Mouse (Mus musculus) hindbrain, embryonic 12.5 days (tissue): ENCODE data around the gene Spcs3. TPM values are rescaled to one million over a fixed set of nuclear protein-coding genes. Genes with fewer than 3 reads are reported as not detected.
"Not testable (repeated sequence)": the region's sequence is repeated elsewhere in the genome, so short reads cannot be mapped to it uniquely, and the experiment has no call there.

Experiments used
- ATAC-seq: fragments of 200-750 bp; cut with Nextera tagmentation; 2 replicates; pipeline ENCODE4 v1.8.0; 2017; ENCODE audit warnings: moderate TSS enrichment; ENCODE audit not compliant: low FRiP score
- H3K27ac ChIP-seq: fragments of 300-500 bp; sonication (generic); 2 replicates; pipeline ENCODE4 v1.5.1; 2016; ENCODE audit warnings: mild to moderate bottlenecking
- H3K27me3 ChIP-seq: fragments of 300-500 bp; sonication (generic); 2 replicates; pipeline ENCODE4 v1.6.1; 2016; ENCODE audit warnings: mild to moderate bottlenecking
- H3K36me3 ChIP-seq: fragments of 300-500 bp; sonication (generic); 2 replicates; pipeline ENCODE4 v1.6.1; 2016; ENCODE audit warnings: mild to moderate bottlenecking
- H3K4me1 ChIP-seq: fragments of 300-500 bp; sonication (generic); 2 replicates; pipeline ENCODE4 v1.6.1; 2016
- H3K4me2 ChIP-seq: fragments of 300-500 bp; sonication (generic); replicated peaks from 2 replicates; pipeline ENCODE4 v1.6.1; 2016; ENCODE audit warnings: mild to moderate bottlenecking
- H3K4me3 ChIP-seq: fragments of 300-500 bp; sonication (generic); 2 replicates; pipeline ENCODE4 v1.5.1; 2016; ENCODE audit warnings: mild to moderate bottlenecking
- H3K9ac ChIP-seq: fragments of 300-500 bp; sonication (generic); 2 replicates; pipeline ENCODE4 v1.6.1; 2016; ENCODE audit warnings: mild to moderate bottlenecking, moderate library complexity
- H3K9me3 ChIP-seq: fragments of 300-500 bp; sonication (generic); replicated peaks from 2 replicates; pipeline ENCODE4 v1.6.1; 2016; ENCODE audit warnings: mild to moderate bottlenecking
- WGBS: fragments of 180-500 bp; shearing (Covaris S2); methylation state at CpG from one replicate; pipeline ENCODE4 v1.1.7; 2016; 5-methylcytosine and 5-hydroxymethylcytosine counted together
- polyA plus RNA-seq: library from polyadenylated mRNA; unstranded; fragments of >200 nt; fragmentation: Nextera tagmentation; extraction: Ambion mirVana; gene quantifications from 2 replicates; pipeline ENCODE4 v1.2.1, GENCODE M21; 2016

Gene Spcs3
- polyA plus RNA-seq, 1 experiment from 2014 or later = 78.3 TPM

GRCm38 (mm10) chr8:54535172-54535571 lies 5.4 kb upstream of the Spcs3 start:
- ATAC-seq = no peak
- H3K4me3 ChIP-seq = no peak overlapping the region

DNA sequence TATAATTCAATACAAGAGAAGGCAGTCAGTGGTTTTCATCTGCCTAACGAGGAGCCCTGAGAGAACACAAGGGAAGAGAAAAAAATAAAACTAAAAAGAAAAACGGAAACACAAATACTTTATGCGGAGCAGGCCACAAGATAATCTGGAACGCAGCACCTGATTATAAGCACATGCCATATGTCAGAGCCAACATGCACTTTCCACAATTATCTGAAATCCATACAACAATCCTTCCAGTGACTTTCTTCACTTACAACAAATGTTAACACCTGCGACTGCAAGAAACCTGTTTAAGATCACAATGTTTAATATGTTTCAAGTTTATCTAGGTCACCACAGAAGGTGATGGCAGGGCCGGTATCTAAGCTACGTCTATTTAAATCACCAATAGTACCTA lies 1.2 kb downstream of the Spcs3 start:
- peak overlapping the region; percentile 51 for H3K4me2 ChIP-seq
- ATAC-seq = no peak
- H3K4me3 ChIP-seq = peak overlapping the region; percentile 85
- peak overlapping the region; percentile 88; the same call in 1 of the 2 replicates for H3K9ac ChIP-seq
- 0 out of 2 replicates have a peak, but pooled peaks cover 7% of the 10 kb centered on the region for H3K36me3 ChIP-seq
- no peak overlapping the region for H3K27ac ChIP-seq
- H3K27me3 ChIP-seq = no peaks in the 10 kb centered on the region
- H3K4me1 ChIP-seq = peaks cover 16% of the 10 kb centered on the region
- 69% methylated on average over 7 of the region's 7 CpGs for WGBS
- H3K9me3 ChIP-seq = no peaks in the 10 kb centered on the region

More at GRCm38 (mm10) chr8:54535172-54535571, 5.4 kb upstream of the Spcs3 start:
- no peaks in the 10 kb centered on the region for H3K36me3 ChIP-seq
- WGBS = 80% methylated on average over 5 of the region's 5 CpGs
- H3K9ac ChIP-seq = no peak overlapping the region
- 0 out of 2 replicates have a peak, but pooled peaks cover 2% of the 10 kb centered on the region for H3K4me1 ChIP-seq
- no peaks in the 10 kb centered on the region for H3K9me3 ChIP-seq
- no peaks in the 10 kb centered on the region for H3K27me3 ChIP-seq
- no peak overlapping the region for H3K4me2 ChIP-seq
- H3K27ac ChIP-seq = no peak overlapping the region

DNA sequence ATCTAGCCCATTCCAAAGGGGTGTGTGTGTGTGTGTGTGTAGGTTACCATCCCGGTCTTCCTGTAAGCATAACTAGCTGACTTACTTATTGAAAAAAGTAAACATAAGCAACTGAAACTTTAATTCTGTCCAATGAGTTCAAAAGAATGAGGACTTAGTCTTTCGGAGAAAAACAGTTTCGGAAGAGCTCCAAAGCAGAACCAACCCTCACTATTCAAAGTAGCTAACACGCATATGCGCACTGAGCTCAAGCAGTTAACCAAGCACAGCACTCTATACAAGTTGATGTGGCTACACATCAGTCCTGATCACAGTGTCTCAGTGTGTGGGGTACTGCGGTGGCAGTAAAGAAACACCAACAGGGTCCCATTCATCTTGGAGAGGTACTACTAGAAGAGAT lies 3.1 kb downstream of the Spcs3 start:
- no peak overlapping the region for H3K4me2 ChIP-seq
- H3K9ac ChIP-seq = no peak overlapping the region
- 97% methylated on average over 6 of the region's 6 CpGs for WGBS
- no peaks in the 10 kb centered on the region for H3K27me3 ChIP-seq
- no peaks in the 10 kb centered on the region for H3K9me3 ChIP-seq
- H3K4me3 ChIP-seq = no peak overlapping the region
- peaks cover 16% of the 10 kb centered on the region; the same call in 1 of the 2 replicates for H3K36me3 ChIP-seq
- peaks cover 16% of the 10 kb centered on the region for H3K4me1 ChIP-seq
- H3K27ac ChIP-seq = no peak overlapping the region
- no peak for ATAC-seq

- peaks cover 16% of the 10 kb centered on the region for H3K4me1 ChIP-seq
- 93% methylated on average over 2 of the region's 2 CpGs for WGBS
- no peak overlapping the region for H3K4me3 ChIP-seq
- H3K27me3 ChIP-seq = no peaks in the 10 kb centered on the region
- ATAC-seq = no peak
- peaks cover 24% of the 10 kb centered on the region; the same call in 1 of the 2 replicates for H3K36me3 ChIP-seq
- H3K27ac ChIP-seq = no peak overlapping the region
- no peak overlapping the region for H3K4me2 ChIP-seq
- H3K9ac ChIP-seq = no peak overlapping the region
- no peaks in the 10 kb centered on the region for H3K9me3 ChIP-seq
These were observed 4.2 kb downstream of the Spcs3 start for GRCm38 (mm10) chr8:54525606-54526005.

- Histone ChIP-seq H3K4me1 (no peaks in the 10 kb centered on the region), H3K9me3 (no peaks in the 10 kb centered on the region), H3K36me3 (peaks cover 31% of the 10 kb centered on the region; the same call in 1 of the 2 replicates), H3K9ac (no peak overlapping the region), H3K27me3 (no peaks in the 10 kb centered on the region), H3K4me2 (no peak overlapping the region), H3K27ac (no peak overlapping the region), H3K4me3 (no peak overlapping the region)
- WGBS = 70% methylated on average over 4 of the region's 4 CpGs
- ATAC-seq = no peak
These were observed 9.3 kb downstream of the Spcs3 start for GRCm38 (mm10) chr8:54520516-54520915.

DNA sequence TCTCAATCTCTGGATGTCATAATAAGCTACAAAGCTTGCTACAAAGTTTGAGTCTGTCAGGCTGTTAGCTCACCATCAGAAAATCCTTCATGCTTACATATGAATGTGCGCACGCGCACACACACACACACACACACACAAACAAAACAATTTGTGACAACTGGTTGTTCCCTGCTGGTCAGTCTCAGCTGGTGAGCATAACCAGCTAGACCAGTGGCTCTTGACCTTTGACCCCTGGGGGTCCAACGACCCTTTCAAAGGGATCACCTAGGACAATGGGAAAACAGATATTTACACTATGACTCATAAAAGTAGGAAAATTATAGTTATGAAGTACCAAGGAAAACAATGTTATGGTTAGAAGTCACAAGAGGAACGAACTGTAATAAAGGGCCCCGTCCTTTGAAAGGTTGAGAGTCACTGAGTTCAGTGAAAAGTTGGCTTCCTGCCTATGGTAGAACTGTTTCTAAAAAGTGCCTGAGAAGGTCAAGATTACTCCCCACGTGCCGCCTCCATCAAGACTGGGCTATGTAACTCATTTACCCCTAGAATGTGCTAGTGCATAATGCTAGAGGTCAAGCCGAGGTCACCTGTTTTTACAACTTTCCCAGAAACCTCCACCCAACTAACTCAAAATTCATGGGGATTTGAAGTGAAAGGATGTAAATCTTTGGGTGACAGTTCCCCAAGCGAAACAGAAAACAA lies 10.9 kb downstream of the Spcs3 start:
- Histone ChIP-seq H3K27ac (no peak overlapping the region), H3K4me3 (no peak overlapping the region), H3K36me3 (peaks cover 27% of the 10 kb centered on the region; the same call in 1 of the 2 replicates), H3K4me2 (no peak overlapping the region), H3K27me3 (no peaks in the 10 kb centered on the region), H3K4me1 (no peaks in the 10 kb centered on the region), H3K9ac (no peak overlapping the region), H3K9me3 (no peaks in the 10 kb centered on the region)
- no peak for ATAC-seq
- 82% methylated on average over 10 of the region's 10 CpGs for WGBS

- not testable (repeated sequence) for H3K27me3 ChIP-seq, H3K4me3 ChIP-seq, H3K4me1 ChIP-seq, H3K36me3 ChIP-seq, ATAC-seq, H3K9ac ChIP-seq, H3K27ac ChIP-seq, H3K4me2 ChIP-seq, H3K9me3 ChIP-seq
- 94% methylated on average over 5 of the region's 5 CpGs for WGBS
These were observed 17.6 kb downstream of the Spcs3 start for GRCm38 (mm10) chr8:54512200-54512599.

- no peak overlapping the region for H3K4me3 ChIP-seq
- WGBS = 92% methylated on average over 3 of the region's 3 CpGs
- 0 out of 2 replicates have a peak, but pooled peaks cover 7% of the 10 kb centered on the region for H3K36me3 ChIP-seq
- no peak overlapping the region for H3K27ac ChIP-seq
- H3K9ac ChIP-seq = no peak overlapping the region
- H3K4me1 ChIP-seq = no peaks in the 10 kb centered on the region
- H3K27me3 ChIP-seq = no peaks in the 10 kb centered on the region
- H3K9me3 ChIP-seq = no peaks in the 10 kb centered on the region
- no peak overlapping the region for H3K4me2 ChIP-seq
- ATAC-seq = no peak
These were observed 18.0 kb downstream of the Spcs3 start for GRCm38 (mm10) chr8:54511791-54512190.

DNA sequence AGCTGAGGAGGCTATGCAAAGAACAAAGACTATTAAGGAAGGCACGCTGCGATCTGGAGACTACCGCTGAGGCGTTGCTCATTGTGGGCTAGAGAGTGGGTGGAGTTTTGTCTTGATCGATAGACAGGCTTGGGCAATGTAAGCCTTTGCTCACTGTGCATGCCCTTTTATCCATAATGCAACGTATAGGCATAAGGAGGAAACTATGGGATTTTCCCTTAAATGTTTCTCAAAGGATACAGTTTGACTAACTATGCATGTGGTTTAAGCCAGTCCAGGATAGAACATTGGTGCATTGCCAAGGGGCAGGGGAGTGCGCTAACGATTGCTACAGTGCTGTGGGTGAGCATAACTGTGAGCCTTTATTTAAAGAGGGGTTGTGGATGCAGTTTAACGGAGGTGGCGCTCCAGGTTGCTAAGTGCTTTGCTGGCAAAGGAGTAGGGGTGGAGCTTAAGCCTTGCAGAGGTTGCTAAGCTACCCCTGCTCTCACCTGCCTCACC lies 20.5 kb downstream of the Spcs3 start:
- H3K36me3 ChIP-seq = no peaks in the 10 kb centered on the region
- H3K9ac ChIP-seq = peak overlapping the region; percentile 37; the same call in 1 of the 2 replicates
- H3K27ac ChIP-seq = no peak overlapping the region
- 1% methylated on average over 10 of the region's 10 CpGs for WGBS
- no peaks in the 10 kb centered on the region for H3K4me1 ChIP-seq
- peak overlapping the region; percentile 43 for H3K4me3 ChIP-seq
- peak; percentile 85 for ATAC-seq
- peak overlapping the region; percentile 68 for H3K4me2 ChIP-seq
- H3K27me3 ChIP-seq = no peaks in the 10 kb centered on the region
- H3K9me3 ChIP-seq = no peaks in the 10 kb centered on the region

DNA sequence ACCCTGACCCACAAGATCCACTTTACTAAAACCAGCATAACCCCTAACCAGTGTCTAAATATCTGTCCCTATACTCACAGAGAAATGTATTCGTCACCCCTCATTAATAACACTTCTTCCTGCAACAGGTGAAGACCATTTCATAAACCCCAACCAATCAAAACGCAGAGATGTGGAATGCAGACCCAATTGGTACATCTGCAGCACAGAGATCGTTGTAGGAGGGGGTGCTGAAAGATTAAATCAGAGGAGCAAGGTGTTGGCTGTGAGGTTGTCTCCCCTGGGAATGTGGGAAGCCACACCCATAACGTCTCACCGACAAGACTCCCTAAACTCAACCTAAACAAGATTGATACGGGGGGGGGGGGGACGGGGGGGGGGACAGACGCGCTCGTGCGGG lies 21.0 kb downstream of the Spcs3 start:
- no peaks in the 10 kb centered on the region for H3K9me3 ChIP-seq
- H3K4me2 ChIP-seq = peak overlapping the region; percentile 68
- WGBS = 9% methylated on average over 7 of the region's 11 CpGs
- H3K4me3 ChIP-seq = peak overlapping the region; percentile 43
- H3K27ac ChIP-seq = no peak overlapping the region
- H3K9ac ChIP-seq = peak overlapping the region; percentile 37; the same call in 1 of the 2 replicates
- no peaks in the 10 kb centered on the region for H3K4me1 ChIP-seq
- H3K36me3 ChIP-seq = no peaks in the 10 kb centered on the region
- peak; percentile 62 for ATAC-seq
- no peaks in the 10 kb centered on the region for H3K27me3 ChIP-seq

DNA sequence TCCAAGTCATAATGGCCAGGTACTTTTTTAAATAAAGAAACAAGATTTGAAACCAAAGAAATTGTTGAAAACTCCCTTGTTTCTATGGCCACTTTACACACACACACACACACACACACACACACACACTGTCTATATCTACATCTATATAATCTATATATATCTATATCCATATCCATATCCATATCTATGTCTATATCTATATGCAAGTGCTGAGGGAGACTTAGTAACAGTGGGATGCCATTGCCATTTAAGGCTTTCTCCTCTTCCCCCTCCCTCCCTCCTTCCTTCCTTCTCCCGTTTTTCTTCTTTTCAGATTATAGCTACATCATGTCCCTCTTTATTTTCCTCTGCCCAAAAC lies 21.7 kb downstream of the Spcs3 start:
- Histone ChIP-seq H3K27ac (no peak overlapping the region), H3K36me3 (no peaks in the 10 kb centered on the region), H3K4me1 (no peaks in the 10 kb centered on the region), H3K4me2 (no peak overlapping the region), H3K4me3 (no peak overlapping the region), H3K27me3 (no peaks in the 10 kb centered on the region), H3K9ac (no peak overlapping the region), H3K9me3 (no peaks in the 10 kb centered on the region)
- 22% methylated on average over 1 of the region's 1 CpGs for WGBS
- ATAC-seq = peak; percentile 58; the same call in 1 of the 2 replicates

DNA sequence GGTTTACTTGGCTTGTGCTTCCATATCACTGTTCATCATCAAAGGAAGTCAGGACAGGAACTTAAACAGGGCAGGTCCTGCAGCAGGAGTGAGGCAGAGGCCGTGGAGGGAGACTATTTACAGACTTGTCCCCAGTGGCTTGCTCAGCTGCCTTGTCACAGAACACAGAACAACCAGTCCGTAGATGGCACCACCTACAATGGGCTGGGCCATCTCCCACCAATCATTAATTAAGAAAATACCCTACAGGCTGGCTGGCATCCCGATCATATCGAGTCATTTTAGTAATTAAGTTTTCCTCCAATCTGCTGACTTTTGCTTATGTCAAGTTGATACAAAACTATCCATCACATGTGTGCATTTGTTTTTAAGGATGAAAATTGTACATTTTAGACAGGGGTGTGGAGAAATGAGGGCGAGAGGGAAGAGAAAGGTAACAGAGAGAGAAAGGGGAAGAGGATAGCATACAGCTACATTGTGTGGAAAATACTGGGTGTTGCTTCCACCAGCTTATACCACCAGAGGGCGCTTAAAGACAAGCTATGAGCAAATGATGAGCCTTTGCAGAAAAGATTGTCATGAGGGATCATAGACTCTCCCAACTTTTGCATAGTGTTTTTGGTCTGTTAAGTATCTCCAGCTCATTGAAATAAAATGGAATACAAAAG lies 22.2 kb downstream of the Spcs3 start:
- H3K27me3 ChIP-seq = no peaks in the 10 kb centered on the region
- H3K27ac ChIP-seq = no peak overlapping the region
- peak; percentile 68 for ATAC-seq
- no peaks in the 10 kb centered on the region for H3K9me3 ChIP-seq
- H3K36me3 ChIP-seq = no peaks in the 10 kb centered on the region
- H3K4me3 ChIP-seq = no peak overlapping the region
- WGBS = 29% methylated on average over 6 of the region's 6 CpGs
- peak overlapping the region; percentile 13; the same call in 1 of the 2 replicates for H3K4me2 ChIP-seq
- peak overlapping the region; percentile 29; the same call in 1 of the 2 replicates for H3K9ac ChIP-seq
- H3K4me1 ChIP-seq = no peaks in the 10 kb centered on the region
